Mouse (Mus musculus) erythroblast, embryonic 14.5 days (primary cell): ENCODE data around the gene Igsf9. TPM values are rescaled to one million over a fixed set of nuclear protein-coding genes. Genes with fewer than 3 reads are reported as not detected.
A peak's percentile ranks its signal among the peaks of the same experiment; 100 is the strongest.

Source experiments
- H3K27me3 ChIP-seq: 2 replicates; pipeline ENCODE4 v1.6.1; 2012; ENCODE audit warnings: inconsistent platforms; ENCODE audit not compliant: control insufficient read depth
- H3K36me3 ChIP-seq: 2 replicates; pipeline ENCODE4 v1.6.1; 2012; ENCODE audit warnings: mild to moderate bottlenecking, inconsistent platforms; ENCODE audit not compliant: control insufficient read depth
- H3K4me1 ChIP-seq: 2 replicates; pipeline ENCODE4 v1.6.1; 2012; ENCODE audit warnings: inconsistent platforms; ENCODE audit not compliant: control insufficient read depth
- H3K4me3 ChIP-seq: replicated peaks from 2 replicates; pipeline ENCODE3; 2012; ENCODE audit warnings: moderate library complexity, mild to moderate bottlenecking, inconsistent platforms
- H3K9me3 ChIP-seq: 2 replicates; pipeline ENCODE4 v1.6.1; 2012; ENCODE audit warnings: low read length, inconsistent platforms, mixed read lengths; ENCODE audit not compliant: control insufficient read depth
- GATA1 ChIP-seq: IDR thresholded peaks from 2 replicates; pipeline ENCODE4 v1.6.1; 2012; ENCODE audit warnings: low read length, inconsistent platforms, mixed read lengths
- TAL1 ChIP-seq: IDR thresholded peaks from 3 replicates; pipeline ENCODE4 v1.6.1; 2012; ENCODE audit warnings: low read length, inconsistent platforms, mixed read lengths
- polyA plus RNA-seq: library from polyadenylated mRNA; stranded (reverse); fragments of >175 nt; gene quantifications from 2 replicates; pipeline ENCODE4 v1.2.3, GENCODE M21; 2012

Igsf9 gene
- polyA plus RNA-seq, 1 experiment, result not detected

DNA sequence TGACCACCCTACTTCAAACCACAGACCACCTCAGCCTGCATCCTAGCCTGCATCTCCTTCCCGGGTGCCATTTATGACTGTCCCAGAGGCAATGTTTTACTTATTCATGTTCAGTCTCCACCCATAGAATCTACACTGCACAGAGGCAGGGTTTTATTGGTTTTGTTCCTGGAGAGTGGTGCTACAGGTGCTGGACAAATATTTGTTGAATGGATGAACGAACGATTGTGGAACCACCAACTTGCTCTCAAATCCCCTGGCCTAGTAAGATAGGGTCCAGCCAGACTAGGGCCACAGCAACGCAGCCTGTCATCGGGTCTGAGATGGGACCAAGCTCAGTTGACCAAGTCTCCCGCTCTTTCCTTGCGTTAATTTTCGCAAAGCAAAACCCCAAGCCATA lies 28.4 kb downstream of the Igsf9 start:
- H3K27me3 ChIP-seq, result peaks cover 5% of the 10 kb centered on the region
- H3K4me3 ChIP-seq, result no peak overlapping the region
- H3K9me3 ChIP-seq, result no peaks in the 10 kb centered on the region
- H3K36me3 ChIP-seq, result peaks cover 11% of the 10 kb centered on the region; the same call in 1 of the 2 replicates
- TF ChIP-seq TAL1 (no peak), GATA1 (no peak)
- H3K4me1 ChIP-seq, result peaks cover 13% of the 10 kb centered on the region

GRCm38 (mm10) chr1:172510421-172510972 lies 28.9 kb downstream of the Igsf9 start:
- Histone ChIP-seq H3K36me3 (peaks cover 6% of the 10 kb centered on the region; the same call in 1 of the 2 replicates), H3K4me1 (peaks cover 13% of the 10 kb centered on the region), H3K27me3 (peaks cover 5% of the 10 kb centered on the region), H3K9me3 (no peaks in the 10 kb centered on the region), H3K4me3 (no peak overlapping the region)
- TF ChIP-seq GATA1 (no peak), TAL1 (no peak)

- peaks cover 4% of the 10 kb centered on the region; the same call in 1 of the 2 replicates for H3K9me3 ChIP-seq
- peak overlapping the region; percentile 12 for H3K4me3 ChIP-seq
- no peaks in the 10 kb centered on the region; the same call in 1 of the 2 replicates for H3K36me3 ChIP-seq
- TF ChIP-seq GATA1, result no peak
- no peak for TF ChIP-seq TAL1
- peaks cover 11% of the 10 kb centered on the region for H3K4me1 ChIP-seq
- peaks cover 5% of the 10 kb centered on the region for H3K27me3 ChIP-seq
Observed at GRCm38 (mm10) chr1:172512962-172513361, 31.4 kb downstream of the Igsf9 start.

GRCm38 (mm10) chr1:172513525-172514212 lies 32.1 kb downstream of the Igsf9 start:
- Histone ChIP-seq H3K27me3 (peaks cover 5% of the 10 kb centered on the region), H3K4me3 (no peak overlapping the region), H3K9me3 (peaks cover 4% of the 10 kb centered on the region; the same call in 1 of the 2 replicates), H3K4me1 (peaks cover 8% of the 10 kb centered on the region; the same call in 1 of the 2 replicates), H3K36me3 (no peaks in the 10 kb centered on the region; the same call in 1 of the 2 replicates)
- TF ChIP-seq GATA1 (no peak), TAL1 (no peak)

DNA sequence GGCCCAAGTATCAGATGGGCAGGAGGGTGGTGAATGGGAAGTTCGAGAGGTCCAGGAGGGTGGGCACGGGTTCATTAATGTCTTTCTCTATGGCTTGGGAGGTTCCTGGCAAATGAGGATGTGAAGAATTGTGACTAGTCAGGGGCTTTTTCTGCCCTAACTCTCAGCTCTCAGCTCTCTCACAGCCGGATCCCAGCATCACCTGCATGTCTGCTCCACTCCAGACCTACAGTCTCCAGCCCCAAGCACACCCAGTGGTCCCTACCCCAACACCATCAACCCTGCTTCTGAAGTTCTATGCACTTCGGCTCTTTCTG lies 32.6 kb downstream of the Igsf9 start:
- Histone ChIP-seq H3K36me3 (no peaks in the 10 kb centered on the region), H3K27me3 (peaks cover 5% of the 10 kb centered on the region), H3K4me3 (no peak overlapping the region), H3K4me1 (peaks cover 8% of the 10 kb centered on the region; the same call in 1 of the 2 replicates), H3K9me3 (peaks cover 4% of the 10 kb centered on the region; the same call in 1 of the 2 replicates)
- TF ChIP-seq GATA1 (no peak), TAL1 (no peak)

DNA sequence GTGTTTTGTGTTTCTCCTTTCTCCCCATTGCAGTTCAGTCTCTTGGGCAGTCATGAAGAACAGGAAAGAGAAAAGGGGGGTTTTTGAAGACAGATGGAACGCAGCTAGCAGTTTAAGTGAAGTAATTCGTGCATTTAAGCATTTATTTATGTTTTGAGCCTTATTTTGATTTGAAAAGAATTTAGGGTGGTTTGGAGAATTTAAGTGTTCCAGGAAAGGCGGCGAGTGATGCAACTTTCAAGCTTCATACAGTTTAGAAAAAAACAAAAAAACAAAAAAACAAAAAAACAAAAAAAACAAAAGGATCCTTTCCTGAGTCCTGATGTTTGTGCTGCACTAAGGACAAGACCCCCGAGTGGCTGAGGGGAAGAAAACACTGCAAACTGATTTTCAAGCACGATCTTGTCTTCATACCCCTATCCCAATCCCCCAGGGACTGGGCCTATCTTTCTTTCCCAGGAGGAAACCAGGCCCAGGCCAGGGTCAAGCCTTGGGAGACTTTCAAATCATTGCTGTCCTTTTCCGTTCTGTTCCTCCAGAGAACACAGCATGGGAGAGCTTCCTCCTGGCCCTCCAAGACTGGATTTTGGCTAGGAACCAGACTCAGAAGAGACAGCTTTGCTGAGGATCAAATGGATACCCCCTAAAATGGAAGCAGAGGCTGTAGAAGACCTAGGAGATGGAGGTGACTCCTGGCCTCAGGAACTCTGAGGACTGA lies 33.1 kb downstream of the Igsf9 start:
- H3K36me3 ChIP-seq, result no peaks in the 10 kb centered on the region
- peaks cover 4% of the 10 kb centered on the region; the same call in 1 of the 2 replicates for H3K9me3 ChIP-seq
- H3K4me3 ChIP-seq, result no peak overlapping the region
- no peak for TF ChIP-seq TAL1
- no peak for TF ChIP-seq GATA1
- peaks cover 8% of the 10 kb centered on the region; the same call in 1 of the 2 replicates for H3K4me1 ChIP-seq
- peaks cover 5% of the 10 kb centered on the region for H3K27me3 ChIP-seq

DNA sequence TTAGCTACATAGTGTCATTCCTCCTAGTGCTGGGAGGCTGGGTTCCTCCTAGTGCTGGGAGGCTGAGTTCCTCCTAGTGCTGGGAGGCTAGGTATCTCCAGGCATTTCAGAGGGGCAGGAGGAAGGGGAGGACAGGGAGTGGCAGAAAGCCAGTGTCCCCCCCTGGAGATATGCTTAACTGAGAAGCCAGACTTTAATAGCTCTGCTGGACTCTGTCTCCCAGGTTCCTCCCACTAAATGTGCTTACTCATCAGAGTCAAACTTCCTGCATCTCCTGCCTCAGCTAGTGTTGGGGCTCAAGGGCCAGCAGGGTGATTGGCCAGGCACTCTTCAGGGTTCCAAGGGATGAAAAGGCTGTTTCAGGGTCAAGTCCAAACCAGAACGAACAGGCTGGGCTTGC lies 33.8 kb downstream of the Igsf9 start:
- TF ChIP-seq GATA1, result no peak
- TF ChIP-seq TAL1, result no peak
- H3K4me1 ChIP-seq, result peaks cover 8% of the 10 kb centered on the region; the same call in 1 of the 2 replicates
- peaks cover 4% of the 10 kb centered on the region; the same call in 1 of the 2 replicates for H3K9me3 ChIP-seq
- H3K36me3 ChIP-seq, result no peaks in the 10 kb centered on the region
- H3K4me3 ChIP-seq, result no peak overlapping the region
- H3K27me3 ChIP-seq, result peaks cover 6% of the 10 kb centered on the region

DNA sequence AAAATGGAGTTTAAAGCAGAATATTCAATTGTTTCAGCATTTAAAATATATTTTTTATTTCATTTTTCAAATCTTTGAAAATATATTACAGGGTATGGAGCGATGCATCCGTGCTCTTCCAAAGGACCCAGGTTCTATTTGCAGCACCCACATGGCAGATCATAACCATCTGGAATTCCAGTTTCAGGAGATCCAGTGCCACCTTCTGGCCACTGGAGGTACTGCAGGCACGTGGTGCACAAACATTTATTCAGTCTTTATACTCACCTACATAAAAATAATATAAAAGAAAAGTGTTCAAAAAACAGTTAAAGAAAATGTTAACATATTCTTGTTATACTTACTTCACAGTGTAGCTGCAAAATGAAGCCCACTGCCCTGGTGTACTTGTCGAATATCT lies 36.4 kb downstream of the Igsf9 start:
- TF ChIP-seq TAL1, result no peak
- no peak for TF ChIP-seq GATA1
- peaks cover 6% of the 10 kb centered on the region for H3K4me1 ChIP-seq

DNA sequence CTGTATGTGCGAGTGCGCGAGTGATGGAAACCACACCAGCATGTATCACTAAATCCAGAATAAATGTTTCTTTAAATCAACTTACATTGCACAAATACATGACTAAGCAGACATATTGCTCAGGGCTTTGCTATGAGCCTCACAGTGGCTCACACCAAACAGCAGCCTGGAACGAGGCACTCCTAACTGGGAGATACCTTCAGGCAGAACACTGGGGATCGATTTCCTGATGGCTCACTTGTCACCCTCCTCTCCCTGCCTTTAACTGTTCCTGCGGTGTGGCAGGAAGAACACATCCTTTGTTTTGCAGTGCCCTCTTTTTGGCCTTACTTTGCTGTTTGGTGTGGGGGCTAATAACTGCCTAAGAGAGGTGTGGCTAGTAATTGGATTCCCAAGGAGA lies 38.1 kb downstream of the Igsf9 start:
- TF ChIP-seq TAL1 (no peak), GATA1 (no peak)
- Histone ChIP-seq H3K27me3 (peaks cover 14% of the 10 kb centered on the region), H3K4me1 (no peaks in the 10 kb centered on the region; the same call in 1 of the 2 replicates), H3K36me3 (no peaks in the 10 kb centered on the region), H3K4me3 (no peak overlapping the region), H3K9me3 (peaks cover 4% of the 10 kb centered on the region; the same call in 1 of the 2 replicates)

More for the DNA sequence above, 36.4 kb downstream of the Igsf9 start:
- Histone ChIP-seq H3K36me3 (no peaks in the 10 kb centered on the region), H3K27me3 (peaks cover 15% of the 10 kb centered on the region), H3K4me3 (no peak overlapping the region), H3K9me3 (peaks cover 4% of the 10 kb centered on the region; the same call in 1 of the 2 replicates)
